Mouse (Mus musculus): ENCODE data around the gene Dlx6.

Dlx6 gene

DNA sequence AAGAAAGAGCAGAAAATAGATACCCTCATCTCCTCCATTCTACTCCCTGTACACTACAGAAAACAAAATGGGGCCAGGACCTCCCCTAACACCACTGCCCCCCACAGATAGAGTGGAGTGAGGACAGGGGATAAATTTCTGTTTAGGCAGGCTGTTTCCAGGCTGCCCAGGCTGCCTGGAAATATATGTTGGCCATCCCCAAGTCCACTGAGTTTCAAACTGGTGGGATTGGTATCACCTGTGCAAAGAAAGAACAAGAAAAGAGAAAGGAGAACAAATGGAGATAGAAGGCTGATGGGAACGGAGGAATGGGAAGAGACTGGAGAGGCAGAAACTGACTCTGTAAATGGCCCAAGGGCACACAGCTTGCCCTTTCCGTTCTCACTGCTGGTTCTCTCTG is 13.1 kb downstream of the Dlx6 start:
- no peak for DNase-seq (ENCODE audit: low read depth in 1 of 2, low spot score in 2 of 2)

DNA sequence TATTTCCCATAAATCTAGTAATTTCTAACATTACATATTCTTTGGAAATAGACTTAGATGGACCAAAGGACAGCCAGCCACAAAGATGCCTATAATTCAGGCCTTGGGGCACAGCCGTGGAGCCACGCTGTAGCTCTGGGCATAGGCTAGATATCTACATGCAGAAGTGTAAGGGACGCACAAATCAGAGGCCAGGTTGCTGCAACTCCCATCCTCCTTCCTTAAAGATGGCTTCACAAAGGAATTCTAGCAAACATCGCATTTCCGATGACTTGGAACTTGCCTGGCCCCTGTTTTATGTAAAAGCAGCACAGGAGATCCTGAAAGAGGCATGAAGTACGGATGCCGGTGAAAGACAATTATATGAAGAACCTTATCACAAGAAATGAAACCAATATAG is 13.6 kb downstream of the Dlx6 start:
- no peak for DNase-seq (ENCODE audit: low read depth in 1 of 2, low spot score in 2 of 2)

DNA sequence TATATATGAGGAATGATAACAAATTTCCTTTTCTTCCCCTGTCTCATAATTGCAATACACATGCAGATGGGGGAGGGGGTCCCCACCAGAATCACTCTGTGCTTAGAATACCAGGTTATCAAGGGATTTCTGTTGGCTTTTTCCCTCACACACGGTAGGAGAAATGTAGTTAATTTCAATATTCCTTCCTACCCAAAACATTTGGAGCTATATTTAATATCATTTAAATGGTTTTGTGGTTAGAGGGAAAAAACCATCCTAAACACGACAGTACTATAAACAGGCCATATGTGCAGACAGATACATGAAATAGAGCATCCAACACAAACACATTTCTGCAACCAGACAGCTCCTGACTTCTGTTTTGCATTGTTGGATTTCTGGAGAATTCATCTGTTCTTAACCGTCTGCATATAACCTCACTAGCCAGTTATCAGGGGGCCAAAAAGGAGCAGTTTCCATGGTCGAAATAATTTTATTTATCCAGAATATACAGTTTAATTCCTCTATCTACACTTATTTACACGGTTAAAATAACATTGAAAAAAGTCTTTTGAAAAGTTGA is 14.3 kb downstream of the Dlx6 start:
- DNase-seq (ENCODE audit: low read depth in 1 of 2, low spot score in 2 of 2) = no peak

DNA sequence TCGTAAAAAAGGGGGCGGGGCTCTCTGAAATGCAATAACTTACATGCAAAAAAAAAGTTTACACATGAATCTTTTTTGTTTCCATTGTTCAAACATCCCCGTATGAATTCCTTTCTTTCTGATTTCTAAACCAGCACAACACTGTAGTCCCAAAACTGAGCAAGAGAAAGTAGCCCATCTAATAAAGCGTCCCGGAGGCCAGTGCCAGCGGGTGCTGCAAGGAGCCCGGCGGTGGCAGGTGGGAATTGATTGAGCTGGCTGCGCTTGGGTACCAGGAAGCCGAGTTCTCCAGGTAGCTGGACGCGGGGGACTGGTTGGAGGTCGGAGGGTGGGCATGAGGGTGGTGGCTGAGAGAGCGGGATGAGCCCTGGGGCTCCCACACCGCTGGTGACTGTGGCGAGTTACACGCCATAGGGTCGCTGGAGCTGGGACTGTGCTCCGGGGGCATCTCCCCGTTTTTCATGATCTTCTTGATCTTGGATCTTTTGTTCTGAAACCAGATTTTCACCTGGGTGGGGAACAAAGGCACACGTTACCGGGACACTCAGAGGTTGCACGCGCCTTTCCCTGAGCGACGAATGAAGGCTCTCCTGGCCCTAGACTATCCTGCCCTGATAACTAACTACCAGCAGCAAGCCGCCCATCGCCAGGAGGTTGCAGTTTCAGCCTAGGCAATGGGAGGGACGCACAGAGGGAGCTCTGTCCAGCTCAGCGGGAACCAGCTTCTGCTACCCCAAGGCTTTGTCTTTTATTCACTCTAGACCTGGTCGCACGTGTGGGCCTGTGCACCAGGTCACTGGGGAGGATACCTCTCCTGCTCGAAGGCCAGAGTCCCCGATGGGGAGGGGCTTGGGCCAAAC is 15.1 kb downstream of the Dlx6 start:
- DNase-seq (ENCODE audit: low read depth in 1 of 2, low spot score in 2 of 2) = no peak

DNA sequence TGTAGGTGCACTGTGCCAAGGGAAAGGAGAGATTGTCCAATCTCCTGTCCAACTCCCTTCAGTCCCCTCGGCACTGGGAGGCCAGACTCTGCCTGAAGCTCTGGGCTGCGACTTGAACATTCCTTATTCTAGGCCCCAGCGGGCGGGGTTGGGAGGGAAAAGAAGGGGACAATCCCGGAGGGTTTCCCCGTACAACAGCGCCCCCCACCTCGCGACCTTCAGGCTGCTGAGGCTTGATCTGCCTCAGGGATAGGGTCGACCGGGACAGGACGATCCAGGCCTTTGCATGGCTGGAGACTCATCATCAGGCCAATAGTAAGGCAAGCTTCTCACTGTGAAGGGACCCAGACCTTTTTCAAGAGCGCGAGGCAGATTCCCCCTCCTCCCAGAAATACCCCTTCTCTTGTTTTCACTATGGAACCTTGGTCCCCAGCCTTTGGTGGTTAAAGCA is 15.7 kb downstream of the Dlx6 start:
- no peak for DNase-seq (ENCODE audit: low read depth in 1 of 2, low spot score in 2 of 2)

DNA sequence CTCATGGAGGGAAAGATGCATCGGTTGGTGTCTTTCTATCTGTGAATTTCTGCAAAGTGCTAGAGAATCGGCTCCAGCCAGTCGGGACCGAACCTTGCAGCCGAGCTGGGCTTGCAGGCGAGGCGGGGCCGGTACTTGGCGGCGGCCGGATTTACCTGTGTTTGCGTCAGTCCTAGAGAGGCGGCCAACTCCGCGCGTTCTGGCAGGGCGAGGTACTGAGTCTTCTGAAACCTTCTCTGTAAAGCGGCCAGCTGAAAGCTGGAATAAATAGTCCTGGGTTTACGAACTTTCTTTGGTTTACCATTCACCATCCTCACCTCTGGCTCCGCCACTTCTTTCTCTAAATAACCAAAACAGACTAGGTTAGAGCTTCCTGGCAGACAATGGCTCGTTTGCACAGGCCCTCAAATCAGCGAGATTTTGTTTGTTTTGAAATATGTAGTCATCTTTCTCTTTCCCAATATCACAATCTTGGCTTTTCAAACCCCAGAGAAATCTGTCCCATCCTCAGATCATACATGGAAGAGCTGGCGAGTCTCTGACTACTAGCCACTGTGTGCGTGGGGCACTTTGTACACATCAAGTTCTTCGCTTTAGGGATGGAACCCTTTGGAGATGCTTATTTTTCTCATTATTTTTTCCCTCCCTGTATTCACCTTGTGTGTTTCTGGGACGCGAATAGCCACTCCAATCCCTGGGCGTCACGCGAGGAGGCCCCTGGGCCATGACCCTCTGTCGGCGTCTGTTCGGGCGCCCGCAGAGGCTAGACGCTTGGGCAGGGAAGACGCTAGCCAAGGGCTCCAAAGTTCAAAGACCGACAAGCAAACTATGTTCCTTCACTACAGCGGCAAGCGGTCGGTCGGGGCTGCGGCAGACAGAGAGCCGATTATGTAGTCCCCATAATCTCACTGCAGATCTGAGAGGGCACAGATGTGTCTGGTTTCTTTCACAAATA is 16.5 kb downstream of the Dlx6 start:
- DNase-seq (ENCODE audit: low read depth in 1 of 2, low spot score in 2 of 2) = no peak

DNA sequence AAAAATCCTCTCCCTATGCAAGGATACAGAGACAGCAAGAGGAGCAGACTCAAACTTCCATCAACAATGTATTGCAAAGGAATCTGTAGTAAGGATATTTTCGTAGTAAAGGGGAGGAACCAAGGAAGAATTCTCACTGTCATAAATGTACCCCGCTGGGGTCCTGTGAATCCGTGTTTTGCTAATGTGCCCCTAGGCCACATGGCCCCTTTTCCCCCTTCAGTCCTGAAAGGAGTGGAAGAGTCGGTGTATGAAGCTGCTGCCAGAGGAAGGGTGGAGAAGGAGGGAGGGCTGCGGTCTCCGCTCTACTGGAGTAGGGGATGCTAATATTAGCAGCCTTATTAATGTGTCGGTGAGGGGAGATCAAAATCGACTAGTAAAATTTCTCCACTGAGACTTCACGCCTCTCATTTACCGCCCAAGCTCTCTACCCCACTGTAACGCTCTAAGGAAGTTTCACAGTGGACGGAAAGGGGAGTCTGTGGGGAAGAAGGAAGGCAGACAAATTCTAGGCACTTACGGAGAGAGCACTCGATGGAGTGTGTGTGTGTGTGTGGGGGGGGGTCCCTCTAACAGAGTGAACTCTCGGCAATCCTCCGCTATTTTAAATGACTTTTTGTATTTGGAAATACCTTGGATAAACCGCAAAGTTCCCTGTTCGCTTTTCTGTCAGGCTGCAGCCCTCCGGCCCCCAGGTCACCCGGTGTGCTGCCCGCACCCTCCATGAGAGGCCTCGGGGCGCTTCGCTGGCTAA is 17.4 kb downstream of the Dlx6 start:
- no peak for DNase-seq (ENCODE audit: low read depth in 1 of 2, low spot score in 2 of 2)

DNA sequence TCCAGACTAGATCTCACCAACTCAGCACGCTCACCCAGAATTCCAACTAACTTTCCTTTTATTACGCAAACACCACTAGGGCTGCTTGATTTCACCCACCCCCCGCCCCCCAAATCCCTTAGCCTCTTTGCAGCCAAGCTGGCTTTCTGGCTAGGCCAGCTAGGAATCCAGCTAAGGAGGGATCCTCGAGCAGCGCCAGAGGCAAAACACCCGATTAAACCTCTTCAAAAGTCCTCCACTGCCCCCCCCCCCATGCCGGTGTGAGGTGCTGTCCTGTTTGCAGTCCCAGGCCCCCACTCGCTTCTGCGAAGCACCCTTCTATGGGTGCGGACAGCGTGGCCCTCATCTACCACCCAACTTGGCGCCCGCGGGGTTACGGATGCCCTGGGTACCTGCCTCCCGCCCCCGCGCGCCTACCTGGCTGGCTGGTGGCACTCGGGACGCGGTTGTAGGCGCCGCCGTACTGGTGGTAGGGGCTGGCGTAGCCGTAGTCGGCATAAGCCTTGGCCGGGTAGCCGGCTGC is 18.0 kb downstream of the Dlx6 start:
- no peak for DNase-seq (ENCODE audit: low read depth in 1 of 2, low spot score in 2 of 2)

DNA sequence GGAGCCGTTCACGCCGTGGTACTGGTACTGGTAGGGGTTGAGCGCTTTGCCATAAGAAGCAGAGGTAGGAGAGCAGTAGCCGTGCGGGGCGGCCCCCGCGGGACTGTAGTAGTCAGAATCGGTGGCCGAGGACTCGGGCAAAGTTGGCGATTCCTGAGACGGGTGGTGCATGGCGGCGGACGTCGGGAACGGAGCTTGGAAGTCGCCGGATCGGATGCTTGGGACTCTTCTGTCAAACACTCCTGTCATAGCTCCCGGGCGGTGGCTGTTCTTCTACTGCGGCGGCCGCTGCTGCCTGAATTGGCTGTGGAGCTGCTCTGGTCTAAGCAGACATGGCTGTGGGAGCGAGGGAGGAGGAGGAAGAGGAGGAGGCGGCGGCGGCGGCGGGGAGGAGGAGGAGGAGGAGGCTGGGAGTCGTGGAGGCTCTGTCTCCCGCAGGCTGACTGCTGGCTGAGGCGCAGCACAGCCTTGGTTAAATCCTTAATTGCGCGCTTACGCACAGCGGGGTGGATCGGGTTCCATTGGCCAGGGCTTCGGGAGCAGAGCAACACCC is 18.6 kb downstream of the Dlx6 start, which contains the start of gene Dlx5:
Gene Dlx5, minus strand, starts transcription at position 448 of the 553 bp plus-strand sequence.
- DNase-seq (ENCODE audit: low read depth in 1 of 2, low spot score in 2 of 2) = no peak

DNA sequence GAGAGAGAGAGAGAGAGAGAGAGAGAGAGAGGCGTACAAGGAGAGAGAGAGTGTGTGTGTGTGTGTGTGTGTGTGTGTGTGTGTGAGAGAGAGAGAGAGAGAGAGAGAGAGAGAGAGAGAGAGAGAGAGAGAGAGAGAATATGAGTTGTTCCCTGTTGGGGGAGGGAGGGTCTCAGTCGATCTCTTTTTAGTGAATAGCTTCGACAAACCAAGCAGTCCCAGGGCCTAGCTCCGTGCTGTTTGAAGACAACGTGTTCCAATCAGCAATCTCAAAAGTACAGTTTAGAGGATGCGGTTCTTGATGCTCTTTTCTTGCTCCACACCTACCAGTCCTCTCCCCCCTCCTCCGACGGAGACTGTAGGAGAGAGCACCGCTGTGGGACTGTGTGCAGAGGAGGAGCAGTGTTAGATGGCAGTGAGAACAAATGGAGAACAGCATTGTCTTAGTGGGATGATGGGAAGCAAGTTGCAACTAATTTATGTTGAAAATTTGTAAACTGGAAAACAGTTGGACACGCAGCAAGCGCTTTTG is 19.2 kb downstream of the Dlx6 start:
- no peak for DNase-seq (ENCODE audit: low read depth in 1 of 2, low spot score in 2 of 2)

DNA sequence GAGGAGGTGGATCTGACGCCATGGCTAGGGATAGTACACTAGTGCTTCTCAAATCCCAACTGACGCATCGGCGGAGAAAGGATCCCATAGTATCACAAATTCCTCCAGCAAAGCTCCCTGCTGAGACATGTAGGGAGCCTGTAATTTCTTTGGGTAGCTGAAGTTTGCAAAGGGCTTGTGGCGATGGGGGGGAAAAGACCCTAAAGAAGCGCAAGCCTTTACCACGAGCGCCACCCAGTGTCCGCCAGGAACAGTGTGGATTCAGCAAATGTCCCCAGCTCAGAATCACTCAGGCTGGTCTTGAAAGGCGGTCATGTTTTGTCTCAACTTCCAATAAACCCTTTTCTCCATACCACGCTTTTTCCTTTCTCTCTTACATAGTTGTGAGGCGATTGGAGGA is 21.8 kb downstream of the Dlx6 start:
- DNase-seq (ENCODE audit: low read depth in 1 of 2, low spot score in 2 of 2) = no peak

DNA sequence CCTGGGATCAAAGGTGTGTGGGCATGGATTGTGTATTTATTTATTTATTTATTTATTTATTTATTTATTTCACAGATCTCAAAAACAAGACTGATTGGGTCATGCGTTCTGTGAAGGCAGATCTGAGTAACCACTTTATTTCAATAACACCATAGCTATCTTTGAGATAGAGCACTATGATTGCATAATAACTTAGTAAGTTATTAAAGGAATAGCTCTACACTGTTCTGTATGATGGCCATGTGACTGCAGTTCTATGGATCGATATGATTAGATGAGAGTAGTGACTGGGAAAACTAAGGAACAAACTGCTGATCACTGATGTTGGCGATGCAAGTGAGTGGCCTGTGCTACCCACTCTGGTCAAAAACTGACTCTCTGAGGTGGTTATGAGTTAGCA is 23.1 kb downstream of the Dlx6 start:
- DNase-seq (ENCODE audit: low read depth in 1 of 2, low spot score in 2 of 2) = no peak

DNA sequence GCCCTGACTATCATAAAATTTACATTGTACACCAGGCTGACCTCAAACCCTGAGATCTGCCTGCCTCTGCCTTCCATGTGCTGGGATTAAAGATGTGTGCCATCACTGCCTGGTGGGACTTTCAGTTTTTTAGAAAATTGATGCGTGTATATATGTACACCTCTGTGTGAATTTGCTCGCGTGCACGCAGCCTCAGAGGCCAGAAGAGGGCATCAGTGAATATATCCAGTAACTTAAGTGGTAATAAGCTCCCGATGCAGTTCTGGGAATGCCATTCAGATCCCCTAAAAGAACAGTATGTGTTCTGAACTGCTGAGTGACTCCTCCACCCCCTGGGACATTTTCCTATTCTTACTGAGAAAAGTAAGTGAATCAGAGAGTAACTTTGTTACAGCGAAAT is 26.9 kb downstream of the Dlx6 start:
- DNase-seq (ENCODE audit: low read depth in 1 of 2, low spot score in 2 of 2) = no peak

DNA sequence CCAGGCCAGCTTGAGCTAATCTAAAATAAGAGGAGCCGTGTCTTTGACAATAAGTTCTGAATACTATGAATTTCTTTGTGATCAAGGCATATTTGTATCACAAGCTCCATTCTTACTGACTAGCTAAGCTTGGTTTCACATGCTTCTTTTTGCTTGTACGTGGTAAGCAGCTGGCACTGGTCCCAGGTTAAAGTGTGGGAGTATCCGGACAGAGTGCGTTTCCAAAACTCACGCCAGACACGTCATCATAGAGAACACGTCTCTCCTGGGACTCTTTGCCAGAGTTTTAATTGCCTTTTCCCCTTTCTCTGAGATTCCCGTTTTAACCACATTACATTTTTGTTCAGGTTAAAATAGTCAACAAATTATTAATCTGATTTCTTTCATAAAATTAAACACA is 46.5 kb downstream of the Dlx6 start:
- no peak for DNase-seq (ENCODE audit: low read depth in 1 of 2, low spot score in 2 of 2)

DNA sequence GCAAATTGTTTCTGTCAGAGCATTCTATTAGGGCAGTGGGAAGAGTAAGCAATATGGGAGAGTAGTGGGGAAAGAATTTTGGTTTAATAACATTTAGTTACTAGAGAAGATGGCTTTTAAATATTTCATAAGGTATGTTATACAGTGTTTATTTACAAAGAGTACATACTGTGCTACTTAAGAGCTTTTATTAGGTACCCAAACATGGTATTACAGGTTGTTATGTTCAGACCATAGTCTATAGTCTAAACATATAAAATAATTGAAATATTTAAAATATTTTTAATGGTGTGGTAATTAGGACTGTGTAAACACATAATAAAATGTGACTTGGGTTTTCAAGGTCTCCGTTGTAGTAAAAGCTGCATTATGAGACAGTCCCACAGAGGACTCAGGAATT is 51.2 kb downstream of the Dlx6 start:
- no peak for DNase-seq (ENCODE audit: low read depth in 1 of 2, low spot score in 2 of 2)

DNA sequence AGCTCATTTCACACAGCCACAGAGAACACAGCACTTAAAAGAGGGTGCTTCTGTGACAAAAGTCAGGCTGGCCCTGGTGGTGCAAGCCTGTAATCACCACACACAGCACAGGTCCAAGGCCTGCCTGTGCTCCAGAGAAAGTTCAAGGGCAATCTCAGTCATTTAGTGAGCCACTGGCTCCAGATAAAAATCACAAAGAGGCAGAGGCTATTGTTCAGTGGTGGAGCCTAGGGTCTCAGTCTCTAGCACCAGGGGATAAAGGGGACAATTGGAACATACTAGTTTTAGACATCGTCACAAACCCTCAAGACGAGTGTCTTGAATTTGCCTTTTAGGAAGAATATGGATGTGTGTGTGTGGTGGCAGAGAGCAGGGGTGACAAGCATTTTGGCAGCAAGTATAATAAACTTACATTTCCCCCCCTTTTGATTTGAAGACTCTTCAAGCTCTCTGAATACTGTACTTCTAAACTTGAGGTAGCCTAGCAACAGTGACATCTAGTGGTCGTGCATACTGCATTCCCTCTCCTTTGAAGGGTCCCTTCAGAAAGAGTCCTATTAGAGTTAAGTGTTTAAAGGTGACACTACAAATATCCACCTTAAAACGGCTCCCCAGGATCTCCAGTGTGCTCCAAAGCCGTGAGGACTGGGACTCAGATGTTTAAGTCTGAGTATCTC is 51.9 kb downstream of the Dlx6 start:
- no peak for DNase-seq (ENCODE audit: low read depth in 1 of 2, low spot score in 2 of 2)

DNA sequence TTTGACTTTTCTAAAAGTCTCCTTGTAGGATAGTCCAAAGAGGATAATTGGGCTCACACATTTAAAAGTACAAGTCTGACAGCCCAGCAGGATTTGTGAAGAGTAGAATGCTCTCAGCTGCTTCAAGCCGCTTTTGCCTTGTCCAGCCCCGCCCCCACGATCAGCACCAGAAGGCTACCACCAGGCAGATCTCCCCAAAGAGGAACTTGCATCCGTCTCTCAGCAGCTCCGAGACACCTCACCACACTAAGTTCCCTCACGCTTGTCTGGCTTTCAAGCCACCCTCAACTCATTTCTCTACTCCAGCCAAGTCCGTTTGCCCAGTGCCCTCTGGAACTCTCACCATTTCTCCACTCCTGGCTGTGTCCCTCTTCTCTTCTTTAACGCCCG is 52.4 kb downstream of the Dlx6 start:
- no peak for DNase-seq (ENCODE audit: low read depth in 1 of 2, low spot score in 2 of 2)

DNA sequence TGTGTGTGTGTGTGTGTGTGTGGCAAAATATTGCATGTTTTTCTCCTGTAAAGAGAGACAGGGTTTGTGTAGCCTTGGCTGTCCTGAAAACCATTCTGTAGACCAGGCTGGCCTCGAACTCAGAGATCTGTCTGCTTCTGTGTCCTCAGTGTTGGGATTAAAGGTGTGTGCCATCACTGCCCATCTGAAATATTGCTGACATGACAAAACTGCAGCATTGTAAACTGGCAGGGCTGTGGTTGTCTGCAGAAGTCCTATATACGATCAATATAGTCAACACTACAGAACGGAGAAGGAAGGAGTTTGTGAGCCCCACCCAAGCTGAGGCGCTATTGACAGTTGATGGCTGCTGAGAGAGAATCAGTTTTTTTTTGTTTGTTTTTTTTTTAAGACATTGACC is 54.2 kb downstream of the Dlx6 start:
- no peak for DNase-seq (ENCODE audit: low read depth in 1 of 2, low spot score in 2 of 2)
